Mouse (Mus musculus) urinary bladder, postnatal 10 days (tissue): ENCODE data around the gene Gzmm.

Experiments
- DNase-seq: peaks from one replicate; pipeline ENCODE4 v3.0.0; 2022; ENCODE audit warnings: low spot score

The Gzmm gene

GRCm38 (mm10) chr10:79726090-79726489 is 37.3 kb downstream of the Gzmm start:
- no peak for DNase-seq

- no peak for DNase-seq
Measured at GRCm38 (mm10) chr10:79728323-79729249, 39.8 kb downstream of the Gzmm start.

- DNase-seq = no peak
Measured at GRCm38 (mm10) chr10:79729357-79729965, 40.6 kb downstream of the Gzmm start.

GRCm38 (mm10) chr10:79732500-79732899 is 43.7 kb downstream of the Gzmm start:
- no peak for DNase-seq

- no peak for DNase-seq
Measured at GRCm38 (mm10) chr10:79733847-79734246, 45.0 kb downstream of the Gzmm start.

- no peak for DNase-seq
Measured at GRCm38 (mm10) chr10:79735361-79735760, 46.5 kb downstream of the Gzmm start.

GRCm38 (mm10) chr10:79736706-79737105 is 47.9 kb downstream of the Gzmm start:
- no peak for DNase-seq

- DNase-seq = no peak
Measured at GRCm38 (mm10) chr10:79738259-79738658, 49.4 kb downstream of the Gzmm start.

- no peak for DNase-seq
Measured at GRCm38 (mm10) chr10:79739234-79739633, 50.4 kb downstream of the Gzmm start.

GRCm38 (mm10) chr10:79740863-79741262 is 52.0 kb downstream of the Gzmm start:
- DNase-seq = no peak

GRCm38 (mm10) chr10:79743161-79743560 is 54.3 kb downstream of the Gzmm start:
- no peak for DNase-seq

GRCm38 (mm10) chr10:79743650-79744365 is 55.0 kb downstream of the Gzmm start:
- no peak for DNase-seq
